Mouse (Mus musculus) liver, embryonic 12.5 days (tissue): ENCODE data around the gene Slc36a1. TPM values are rescaled to one million over a fixed set of nuclear protein-coding genes. Genes with fewer than 3 reads are reported as not detected.

Source experiments
- ATAC-seq: fragments of 200-750 bp; cut with Nextera tagmentation; 2 replicates; pipeline ENCODE4 v1.8.0; 2017; ENCODE audit warnings: moderate number of reproducible peaks, mild to moderate bottlenecking, moderate library complexity
- H3K27ac ChIP-seq: fragments of 300-500 bp; sonication (generic); 2 replicates; pipeline ENCODE4 v1.5.1; 2016; ENCODE audit warnings: mild to moderate bottlenecking
- H3K27me3 ChIP-seq: fragments of 300-500 bp; sonication (generic); replicated peaks from 2 replicates; pipeline ENCODE4 v1.6.1; 2016; ENCODE audit warnings: mild to moderate bottlenecking, moderate library complexity
- H3K36me3 ChIP-seq: fragments of 300-500 bp; sonication (generic); 2 replicates; pipeline ENCODE4 v1.6.1; 2016; ENCODE audit warnings: mild to moderate bottlenecking, moderate library complexity
- H3K4me1 ChIP-seq: fragments of 300-500 bp; sonication (generic); 2 replicates; pipeline ENCODE4 v1.6.1; 2016
- H3K4me2 ChIP-seq: fragments of 300-500 bp; sonication (generic); 2 replicates; pipeline ENCODE4 v1.6.1; 2016; ENCODE audit warnings: mild to moderate bottlenecking, moderate library complexity
- H3K4me3 ChIP-seq: fragments of 300-500 bp; sonication (generic); 2 replicates; pipeline ENCODE4 v1.5.1; 2016; ENCODE audit warnings: mild to moderate bottlenecking, moderate library complexity
- H3K9ac ChIP-seq: fragments of 300-500 bp; sonication (generic); 2 replicates; pipeline ENCODE4 v1.6.1; 2016; ENCODE audit warnings: mild to moderate bottlenecking, moderate library complexity
- H3K9me3 ChIP-seq: fragments of 300-500 bp; sonication (generic); replicated peaks from 2 replicates; pipeline ENCODE4 v1.6.1; 2016; ENCODE audit warnings: mild to moderate bottlenecking, moderate library complexity
- WGBS: fragments of 180-500 bp; shearing (Covaris S2); methylation state at CpG from one replicate; pipeline ENCODE4 v1.1.7; 2016; ENCODE audit not compliant: insufficient replicate concordance; 5-methylcytosine and 5-hydroxymethylcytosine counted together
- polyA plus RNA-seq: library from polyadenylated mRNA; unstranded; fragments of >200 nt; fragmentation: Nextera tagmentation; extraction: Ambion mirVana; gene quantifications from 2 replicates; pipeline ENCODE4 v1.2.1, GENCODE M21; 2016

Slc36a1 gene
- polyA plus RNA-seq, 1 experiment from 2014 or later = 1.5 TPM

DNA sequence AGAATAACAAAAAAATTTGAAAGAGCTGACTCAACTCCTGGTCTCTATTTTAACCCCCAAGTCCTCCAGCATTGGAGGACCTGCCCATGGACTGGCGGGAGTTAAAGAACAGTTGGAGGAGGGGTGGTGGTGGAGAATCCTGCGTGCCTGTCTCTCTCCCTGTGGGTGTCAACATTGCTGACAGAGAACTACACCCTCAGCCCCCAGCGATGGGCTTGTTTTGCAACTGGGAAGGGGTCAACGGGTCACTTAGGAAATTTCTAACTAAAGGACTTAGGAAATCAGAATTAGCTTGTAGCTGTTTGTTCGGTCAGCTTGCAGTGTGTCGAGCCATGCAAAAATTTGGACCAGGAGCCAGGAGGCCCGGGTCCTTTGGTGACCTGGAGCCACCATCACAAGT lies 21.0 kb upstream of the Slc36a1 start:
- ATAC-seq = no peak
- Histone ChIP-seq H3K4me3 (no peak overlapping the region), H3K27me3 (no peaks in the 10 kb centered on the region), H3K9ac (no peak overlapping the region), H3K4me1 (peaks cover 5% of the 10 kb centered on the region; the same call in 1 of the 2 replicates), H3K27ac (0 out of 2 replicates have a peak overlapping the region, but pooled peaks have one; percentile 8), H3K9me3 (no peaks in the 10 kb centered on the region), H3K36me3 (no peaks in the 10 kb centered on the region), H3K4me2 (no peak overlapping the region; the same call in 1 of the 2 replicates)
- 53% methylated on average over 7 of the region's 7 CpGs for WGBS

- Histone ChIP-seq H3K27me3 (no peaks in the 10 kb centered on the region), H3K4me3 (peak overlapping the region; percentile 20; the same call in 1 of the 2 replicates), H3K9ac (no peak overlapping the region), H3K36me3 (no peaks in the 10 kb centered on the region), H3K27ac (no peak overlapping the region), H3K4me2 (peak overlapping the region; percentile 35), H3K9me3 (no peaks in the 10 kb centered on the region), H3K4me1 (0 out of 2 replicates have a peak, but pooled peaks cover 2% of the 10 kb centered on the region)
- WGBS = 56% methylated on average over 5 of the region's 5 CpGs
- ATAC-seq = no peak
Measured at GRCm38 (mm10) chr11:55184246-55184645, 19.9 kb upstream of the Slc36a1 start.

- WGBS = 30% methylated on average over 10 of the region's 10 CpGs
- H3K9me3 ChIP-seq = no peaks in the 10 kb centered on the region
- no peaks in the 10 kb centered on the region for H3K27me3 ChIP-seq
- ATAC-seq = no peak
- H3K9ac ChIP-seq = no peak within 1 kb of the TSS
- peak within 1 kb of the TSS; percentile 35 for H3K4me2 ChIP-seq
- H3K4me1 ChIP-seq = no peaks in the 10 kb centered on the region
- H3K36me3 ChIP-seq = no peaks in the 10 kb centered on the region
- H3K27ac ChIP-seq = peak within 1 kb of the TSS; percentile 8; the same call in 1 of the 2 replicates
- H3K4me3 ChIP-seq = peak within 1 kb of the TSS; percentile 20
Measured at GRCm38 (mm10) chr11:55184733-55185291, 19.3 kb upstream of the Slc36a1 start, which contains the start of gene Slc36a2. Gene Slc36a2 (minus strand): TSS chr11:55185077.

GRCm38 (mm10) chr11:55187292-55187691 lies 16.9 kb upstream of the Slc36a1 start:
- no peak overlapping the region for H3K4me2 ChIP-seq
- H3K27me3 ChIP-seq = no peaks in the 10 kb centered on the region
- H3K36me3 ChIP-seq = no peaks in the 10 kb centered on the region
- no peak for ATAC-seq
- WGBS = 49% methylated on average over 4 of the region's 4 CpGs
- H3K9ac ChIP-seq = no peak overlapping the region
- no peak overlapping the region for H3K4me3 ChIP-seq
- H3K27ac ChIP-seq = no peak overlapping the region
- H3K9me3 ChIP-seq = no peaks in the 10 kb centered on the region
- H3K4me1 ChIP-seq = no peaks in the 10 kb centered on the region

GRCm38 (mm10) chr11:55187777-55188176 lies 16.4 kb upstream of the Slc36a1 start:
- Histone ChIP-seq H3K9ac (no peak overlapping the region), H3K9me3 (no peaks in the 10 kb centered on the region), H3K27ac (no peak overlapping the region), H3K4me2 (no peak overlapping the region), H3K4me1 (no peaks in the 10 kb centered on the region), H3K4me3 (no peak overlapping the region), H3K36me3 (no peaks in the 10 kb centered on the region), H3K27me3 (no peaks in the 10 kb centered on the region)
- no peak for ATAC-seq
- WGBS = 59% methylated on average over 6 of the region's 6 CpGs

- H3K27me3 ChIP-seq = no peaks in the 10 kb centered on the region
- 68% methylated on average over 3 of the region's 3 CpGs for WGBS
- H3K9ac ChIP-seq = no peak overlapping the region
Measured at GRCm38 (mm10) chr11:55190216-55190615, 13.9 kb upstream of the Slc36a1 start.

DNA sequence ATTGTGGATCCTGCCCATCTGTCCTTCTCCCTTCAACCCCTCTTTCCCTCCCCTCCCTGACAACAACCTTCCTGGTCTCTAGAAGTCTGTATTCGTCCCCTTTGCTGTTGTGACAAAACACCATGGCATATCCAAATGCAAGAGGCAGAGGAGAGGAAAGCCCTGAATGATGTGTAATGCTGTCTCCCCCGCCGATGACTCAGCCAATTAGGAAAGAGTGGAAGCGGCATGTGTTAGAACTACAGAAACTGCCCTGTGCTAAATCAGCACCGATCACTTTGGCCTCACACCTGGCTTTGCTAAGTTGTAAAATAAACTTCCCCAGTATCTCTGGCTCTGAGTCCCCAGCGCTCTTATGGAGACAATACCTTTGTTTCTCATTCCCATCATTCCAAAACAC lies 7.1 kb upstream of the Slc36a1 start:
- H3K4me1 ChIP-seq = peaks cover 11% of the 10 kb centered on the region; the same call in 1 of the 2 replicates
- no peaks in the 10 kb centered on the region for H3K27me3 ChIP-seq
- no peak overlapping the region for H3K27ac ChIP-seq
- no peaks in the 10 kb centered on the region for H3K36me3 ChIP-seq
- H3K9me3 ChIP-seq = no peaks in the 10 kb centered on the region
- H3K4me3 ChIP-seq = no peak overlapping the region
- no peak overlapping the region for H3K9ac ChIP-seq
- ATAC-seq = no peak
- 37% methylated on average over 6 of the region's 6 CpGs for WGBS
- no peak overlapping the region for H3K4me2 ChIP-seq

More at GRCm38 (mm10) chr11:55190216-55190615, 13.9 kb upstream of the Slc36a1 start:
- Histone ChIP-seq H3K4me2 (no peak overlapping the region), H3K36me3 (no peaks in the 10 kb centered on the region), H3K4me3 (no peak overlapping the region), H3K9me3 (no peaks in the 10 kb centered on the region), H3K4me1 (no peaks in the 10 kb centered on the region), H3K27ac (no peak overlapping the region)
- ATAC-seq = no peak

DNA sequence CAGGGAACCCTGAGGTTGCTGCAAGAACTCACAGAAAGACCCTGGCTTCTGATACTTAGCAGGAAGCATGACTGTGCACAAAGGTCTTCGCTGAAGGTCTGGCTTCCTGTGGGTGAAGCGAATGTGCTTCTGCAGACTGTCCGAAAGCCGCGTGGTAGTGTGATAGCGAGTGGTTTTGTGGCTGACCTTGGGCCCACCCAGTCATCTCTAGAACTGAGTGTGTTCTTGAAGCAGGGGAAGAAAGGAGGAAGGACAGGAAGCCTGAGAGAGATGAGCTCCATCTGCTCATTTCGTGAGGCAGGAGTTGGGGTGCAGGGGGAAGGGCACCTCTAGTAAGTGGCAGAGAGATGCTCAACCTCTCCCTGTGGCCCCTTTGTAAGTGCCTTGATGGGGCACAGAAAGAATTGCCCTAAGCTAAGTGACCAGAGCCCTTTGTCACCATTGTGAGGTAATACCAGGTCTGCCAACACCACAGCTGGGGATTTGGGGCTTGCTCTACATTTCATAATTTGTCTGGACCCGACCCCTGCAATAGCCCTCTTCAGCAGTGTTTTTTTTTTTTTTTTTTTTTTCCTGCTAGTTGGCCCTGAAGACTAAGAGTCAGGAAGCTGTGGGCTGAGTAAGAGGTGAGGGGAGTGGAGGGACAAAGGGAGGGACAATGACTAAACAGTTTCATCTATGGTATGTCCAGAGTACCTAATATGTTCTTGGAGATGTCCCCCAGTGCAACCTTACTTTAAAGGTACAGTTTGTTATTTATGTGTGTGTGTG lies 6.2 kb upstream of the Slc36a1 start:
- Histone ChIP-seq H3K9ac (no peak overlapping the region), H3K36me3 (no peaks in the 10 kb centered on the region), H3K4me3 (no peak overlapping the region), H3K27ac (no peak overlapping the region), H3K27me3 (no peaks in the 10 kb centered on the region), H3K4me2 (no peak overlapping the region), H3K4me1 (peaks cover 11% of the 10 kb centered on the region; the same call in 1 of the 2 replicates), H3K9me3 (no peaks in the 10 kb centered on the region)
- WGBS = 17% methylated on average over 8 of the region's 8 CpGs
- ATAC-seq = peak; percentile 55; the same call in 1 of the 2 replicates

DNA sequence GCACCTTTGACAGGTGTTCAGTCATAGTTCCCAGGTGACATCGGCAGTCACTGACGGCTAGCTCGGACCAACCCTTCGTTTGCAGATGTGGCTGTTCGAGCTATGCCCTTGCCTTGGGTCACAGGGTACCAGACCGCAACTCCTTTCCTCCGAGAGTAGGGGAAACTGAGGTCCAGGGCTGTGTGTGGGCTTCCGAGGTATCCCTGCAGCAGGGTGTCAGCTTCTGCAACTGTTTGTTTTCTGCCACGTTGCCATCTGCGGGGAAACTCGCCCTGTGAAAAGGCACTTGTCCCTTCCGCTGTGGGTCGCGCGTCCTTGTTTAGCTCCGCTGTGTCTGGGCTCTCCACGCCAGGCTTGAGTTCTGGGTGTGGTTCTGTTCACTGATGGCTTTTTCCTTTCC lies 452 bp downstream of the Slc36a1 start:
- WGBS = 6% methylated on average over 17 of the region's 17 CpGs
- Histone ChIP-seq H3K4me1 (peaks cover 30% of the 10 kb centered on the region), H3K9ac (peak overlapping the region; percentile 83), H3K4me2 (peak overlapping the region; percentile 95), H3K9me3 (no peaks in the 10 kb centered on the region), H3K27ac (no peak overlapping the region), H3K36me3 (no peaks in the 10 kb centered on the region), H3K27me3 (no peaks in the 10 kb centered on the region), H3K4me3 (peak overlapping the region; percentile 85)
- ATAC-seq = peak; percentile 66

DNA sequence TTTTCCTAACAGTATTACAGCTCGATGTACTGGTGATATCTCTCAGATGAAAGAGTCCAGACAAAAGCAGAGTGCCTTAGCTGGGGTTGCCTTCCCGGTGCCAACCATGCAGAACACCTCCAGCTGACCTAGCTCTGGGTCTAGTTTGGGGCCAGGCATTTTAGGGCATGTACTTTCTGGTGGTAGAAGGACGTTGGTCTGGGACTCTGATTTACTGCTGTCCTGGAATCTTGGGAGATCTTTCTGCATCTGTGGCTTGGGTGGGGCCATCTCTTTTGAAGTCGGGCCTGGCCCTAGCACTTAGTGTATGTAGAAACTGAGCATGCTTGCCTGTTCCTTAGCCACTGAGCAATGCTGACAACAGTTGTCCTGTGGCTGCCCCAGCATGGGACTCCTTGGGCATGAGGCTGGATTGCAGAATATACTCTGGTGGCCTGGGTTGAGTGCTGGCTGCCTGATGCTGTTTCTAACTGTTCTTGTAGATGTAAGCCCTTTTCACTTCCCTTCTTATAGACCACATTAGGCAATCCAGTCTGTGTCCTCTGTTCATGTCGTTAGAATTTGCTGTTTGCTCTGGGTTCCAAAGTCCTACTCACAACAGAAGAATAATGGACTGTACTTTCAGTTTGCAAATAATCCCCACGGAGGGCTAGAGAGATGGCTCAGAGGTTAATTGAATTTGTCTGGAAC lies 4.0 kb downstream of the Slc36a1 start:
- Histone ChIP-seq H3K27me3 (no peaks in the 10 kb centered on the region), H3K9ac (no peak overlapping the region), H3K9me3 (no peaks in the 10 kb centered on the region), H3K27ac (peak overlapping the region; percentile 59; the same call in 1 of the 2 replicates), H3K4me1 (peaks cover 57% of the 10 kb centered on the region), H3K4me2 (peak overlapping the region; percentile 27; the same call in 1 of the 2 replicates), H3K4me3 (no peak overlapping the region), H3K36me3 (peaks cover 7% of the 10 kb centered on the region; the same call in 1 of the 2 replicates)
- 43% methylated on average over 6 of the region's 6 CpGs for WGBS
- ATAC-seq = no peak

GRCm38 (mm10) chr11:55209032-55209431 lies 4.9 kb downstream of the Slc36a1 start:
- Histone ChIP-seq H3K27ac (peak overlapping the region; percentile 59; the same call in 1 of the 2 replicates), H3K27me3 (no peaks in the 10 kb centered on the region), H3K9me3 (no peaks in the 10 kb centered on the region), H3K4me1 (peaks cover 63% of the 10 kb centered on the region), H3K4me2 (peak overlapping the region; percentile 27; the same call in 1 of the 2 replicates), H3K9ac (no peak overlapping the region), H3K4me3 (no peak overlapping the region), H3K36me3 (peaks cover 7% of the 10 kb centered on the region; the same call in 1 of the 2 replicates)
- WGBS = 52% methylated on average over 2 of the region's 2 CpGs
- no peak for ATAC-seq
